Comparison of ENCODE assay signal across 7 mouse cellular contexts in genomic region chr11:116532262-116532809, GRCm38 (mm10). TPM values are rescaled to one million over a fixed set of nuclear protein-coding genes. Genes with fewer than 3 reads are reported as not detected.
DNase-seq lines count a peak whose midpoint lies in the region; ATAC-seq and TF ChIP-seq lines count a peak whose summit lies in the region.

No protein-coding gene starts in this region.

- DNase-seq in ES-E14 (ENCODE audit: low read depth, low spot score): no peak
- DNase-seq in kidney, postnatal 4 days: peak; percentile 66 to 71
- no peak for DNase-seq in midbrain, embryonic 11.5 days (ENCODE audit: low spot score, missing footprints)
- DNase-seq in testis, postnatal 14 days (ENCODE audit: low spot score): peak; percentile 54
- no peak for DNase-seq in T-cell, adult 2 months (ENCODE audit: low spot score)

- H3K27me3 ChIP-seq in heart, embryonic 13.5 days (replicated peaks): peaks cover 72% of the 10 kb centered on the region
- H3K27me3 ChIP-seq in midbrain, embryonic 11.5 days (ENCODE audit: control insufficient read depth, insufficient read depth, low read length): peaks cover 37% of the 10 kb centered on the region

- H3K36me3 ChIP-seq in ES-E14 (ENCODE audit: control insufficient read depth, insufficient read depth, low read length, poor library complexity, severe bottlenecking): no peaks in the 10 kb centered on the region
- H3K36me3 ChIP-seq in heart, embryonic 13.5 days: peaks cover 5% of the 10 kb centered on the region
- no peaks in the 10 kb centered on the region for H3K36me3 ChIP-seq in midbrain, embryonic 11.5 days (ENCODE audit: control insufficient read depth, insufficient read depth, low read length)

- under 1% methylated on average over 30 of the region's 30 CpGs for WGBS in heart, embryonic 13.5 days
- under 1% methylated on average over 30 of the region's 30 CpGs for WGBS in midbrain, embryonic 11.5 days

- H3K4me2 ChIP-seq in heart, embryonic 13.5 days: peak overlapping the region; percentile 100
- peak overlapping the region; percentile 87 for H3K4me2 ChIP-seq in midbrain, embryonic 11.5 days

- no peak for ATAC-seq in heart, embryonic 13.5 days (ENCODE audit: extremely low read depth, insufficient number of reproducible peaks, low FRiP score, low TSS enrichment)
- ATAC-seq in midbrain, embryonic 11.5 days (ENCODE audit: low FRiP score): peak; percentile 12

- H3K9me3 ChIP-seq in ES-E14 (ENCODE audit: control insufficient read depth, insufficient read depth, low read depth, low read length): no peaks in the 10 kb centered on the region
- no peaks in the 10 kb centered on the region for H3K9me3 ChIP-seq in heart, embryonic 13.5 days
- no peaks in the 10 kb centered on the region for H3K9me3 ChIP-seq in midbrain, embryonic 11.5 days (ENCODE audit: control insufficient read depth, low read length)

- H3K4me3 ChIP-seq in ES-E14 (ENCODE audit: insufficient read depth in 1 of 2, low read depth in 1 of 2, low read length in 2 of 2, poor library complexity in 1 of 2, severe bottlenecking in 1 of 2): peak overlapping the region; percentile 70 to 83
- H3K4me3 ChIP-seq in brown adipose tissue, adult 24 weeks (ENCODE audit: insufficient read depth, low read depth, low read length): peak overlapping the region; percentile 64
- H3K4me3 ChIP-seq in heart, embryonic 13.5 days: peak overlapping the region; percentile 59
- H3K4me3 ChIP-seq in midbrain, embryonic 11.5 days (ENCODE audit: low read depth, low read length): peak overlapping the region; percentile 48

- H3K27ac ChIP-seq in ES-E14 (ENCODE audit: insufficient read depth, low read depth, low read length, poor library complexity, severe bottlenecking): no peak overlapping the region
- H3K27ac ChIP-seq in brown adipose tissue, adult 24 weeks (replicated peaks; ENCODE audit: low read depth, low read length): no peak overlapping the region
- 0 out of 2 replicates have a peak overlapping the region, but pooled peaks have one; percentile 10 for H3K27ac ChIP-seq in heart, embryonic 13.5 days (replicated peaks)
- H3K27ac ChIP-seq in midbrain, embryonic 11.5 days (ENCODE audit: low read depth, low read length): no peak overlapping the region

- peaks cover 0 to 9% of the 10 kb centered on the region in 2 experiments; a peak in 2 of 4 replicates for H3K4me1 ChIP-seq in ES-E14 (ENCODE audit: control insufficient read depth in 2 of 2, insufficient read depth in 2 of 2, low read length in 2 of 2, poor library complexity in 1 of 2)
- 0 out of 2 replicates have a peak, but pooled peaks cover 3% of the 10 kb centered on the region for H3K4me1 ChIP-seq in brown adipose tissue, adult 24 weeks (ENCODE audit: control insufficient read depth, insufficient read depth, insufficient read length, low read length)
- peaks cover 53% of the 10 kb centered on the region for H3K4me1 ChIP-seq in heart, embryonic 13.5 days
- peaks cover 36% of the 10 kb centered on the region for H3K4me1 ChIP-seq in midbrain, embryonic 11.5 days (ENCODE audit: control insufficient read depth, insufficient read depth, low read length)

- in situ Hi-C loops in ES-E14 (cut with MboI; ENCODE audit: low sequenced_read_pairs in 2 of 2, unreplicated experiment in 2 of 2): no loop called here

- H3K9ac ChIP-seq in ES-E14 (ENCODE audit: insufficient read depth, low read depth, low read length, poor library complexity, severe bottlenecking): peak overlapping the region; percentile 25
- H3K9ac ChIP-seq in heart, embryonic 13.5 days: peak overlapping the region; percentile 80
- peak overlapping the region; percentile 54 for H3K9ac ChIP-seq in midbrain, embryonic 11.5 days (ENCODE audit: low read length)

TF ChIP-seq in ES-E14, 5 proteins besides CTCF, POLR2A, EP300 and RAD21:
- TF ChIP-seq MAFK (IDR thresholded peaks at IDR 0.05; ENCODE audit: insufficient read depth, low read depth, low read length) (no peak), ZNF384 (IDR thresholded peaks at IDR 0.05; ENCODE audit: low read depth, low read length) (no peak), HCFC1 (IDR thresholded peaks at IDR 0.05; ENCODE audit: borderline replicate concordance, insufficient read depth, low read length) (no peak), CHD2 (IDR thresholded peaks at IDR 0.05; ENCODE audit: low read depth, low read length) (no peak), ZC3H11A (IDR thresholded peaks at IDR 0.05; ENCODE audit: borderline replicate concordance, low read depth, low read length) (no peak)
TF ChIP-seq in ES-E14: peak in this region for 0.

RNA-seq across cellular contexts. Expression of gene Sphk1, which starts 1.6 kb away (rescaled TPM):
- 2.1 and 2.3 TPM in 2 replicates for total RNA-seq in ES-E14 (2012; rRNA removed)
- not detected in 2 replicates for polyA plus RNA-seq in brown adipose tissue, adult 24 weeks (2012; ENCODE audit: insufficient read depth, insufficient read length, missing spikeins)
- 2.0 and 2.6 TPM in 2 replicates for polyA plus RNA-seq in heart, embryonic 13.5 days (2015; fragmentation: Nextera tagmentation; extraction: Ambion mirVana)
- 7.1 and 8.3 TPM in 2 replicates for polyA plus RNA-seq in midbrain, embryonic 11.5 days (2014; fragmentation: Nextera tagmentation; extraction: Ambion mirVana)

RNA-seq across cellular contexts. Expression of gene Prpsap1, which starts 38.3 kb away (rescaled TPM):
- total RNA-seq in ES-E14 (2012; rRNA removed): 100 and 121 TPM in 2 replicates
- 19.2 and 19.3 TPM in 2 replicates for polyA plus RNA-seq in brown adipose tissue, adult 24 weeks (2012; ENCODE audit: insufficient read depth, insufficient read length, missing spikeins)
- polyA plus RNA-seq in heart, embryonic 13.5 days (2015; fragmentation: Nextera tagmentation; extraction: Ambion mirVana): 90.2 and 102 TPM in 2 replicates
- polyA plus RNA-seq in midbrain, embryonic 11.5 days (2014; fragmentation: Nextera tagmentation; extraction: Ambion mirVana): 173 and 183 TPM in 2 replicates

RNA-seq across cellular contexts. Expression of gene Ube2o, which starts 48.9 kb away (rescaled TPM):
- total RNA-seq in ES-E14 (2012; rRNA removed): 45.2 and 50.0 TPM in 2 replicates
- polyA plus RNA-seq in brown adipose tissue, adult 24 weeks (2012; ENCODE audit: insufficient read depth, insufficient read length, missing spikeins): 7.1 and 7.8 TPM in 2 replicates
- 7.9 and 8.3 TPM in 2 replicates for polyA plus RNA-seq in heart, embryonic 13.5 days (2015; fragmentation: Nextera tagmentation; extraction: Ambion mirVana)
- polyA plus RNA-seq in midbrain, embryonic 11.5 days (2014; fragmentation: Nextera tagmentation; extraction: Ambion mirVana): 13.6 and 18.7 TPM in 2 replicates

RNA-seq across cellular contexts. Expression of gene Aanat, which starts 53.9 kb away (rescaled TPM):
- total RNA-seq in ES-E14 (2012; rRNA removed): 0.16 and 0.94 TPM in 2 replicates
- not detected in 2 replicates for polyA plus RNA-seq in brown adipose tissue, adult 24 weeks (2012; ENCODE audit: insufficient read depth, insufficient read length, missing spikeins)
- polyA plus RNA-seq in heart, embryonic 13.5 days (2015; fragmentation: Nextera tagmentation; extraction: Ambion mirVana): not detected in 2 replicates
- polyA plus RNA-seq in midbrain, embryonic 11.5 days (2014; fragmentation: Nextera tagmentation; extraction: Ambion mirVana): not detected in 2 replicates

Comparison
In these comparisons a context has a peak if more than half of its experiments do, and no peak if none do; other contexts are left out.
1. DNase-seq: peak in kidney, postnatal 4 days (2 of 2) and testis, postnatal 14 days (single experiment); none in ES-E14 (single experiment), midbrain, embryonic 11.5 days (single experiment) and T-cell, adult 2 months (single experiment).
2. H3K9ac ChIP-seq: peak in every context shown above with its lines; median percentile 80 in heart, embryonic 13.5 days; 54 in midbrain, embryonic 11.5 days; 25 in ES-E14.
3. Peak in every context shown above with its lines, with median percentiles within 50 percentile points of each other: H3K4me3 ChIP-seq.